Mouse (Mus musculus): ENCODE data around the gene 1700092M07Rik.

The 1700092M07Rik gene

DNA sequence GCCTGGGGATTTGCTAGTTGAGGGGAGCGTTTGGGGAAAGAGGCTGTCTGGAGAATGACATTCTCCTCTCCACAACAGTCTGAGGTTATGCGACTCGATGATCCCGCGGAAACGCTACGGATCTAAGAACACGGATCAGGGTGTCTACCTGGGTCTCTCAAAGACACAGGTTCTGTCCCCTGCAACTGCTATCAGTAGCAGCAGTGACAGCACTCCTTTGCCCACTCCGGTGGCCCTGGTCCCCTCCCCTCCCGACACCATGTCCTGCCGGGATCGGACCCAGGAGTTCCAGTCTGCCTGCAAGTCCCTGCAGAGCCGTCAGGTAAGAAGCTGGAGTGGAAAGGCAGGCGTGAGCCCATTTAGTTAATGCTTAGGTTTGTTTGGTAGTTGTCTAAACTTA is 1.7 kb downstream of the 1700092M07Rik start:
- DNase-seq (ENCODE audit: low spot score): no peak

DNA sequence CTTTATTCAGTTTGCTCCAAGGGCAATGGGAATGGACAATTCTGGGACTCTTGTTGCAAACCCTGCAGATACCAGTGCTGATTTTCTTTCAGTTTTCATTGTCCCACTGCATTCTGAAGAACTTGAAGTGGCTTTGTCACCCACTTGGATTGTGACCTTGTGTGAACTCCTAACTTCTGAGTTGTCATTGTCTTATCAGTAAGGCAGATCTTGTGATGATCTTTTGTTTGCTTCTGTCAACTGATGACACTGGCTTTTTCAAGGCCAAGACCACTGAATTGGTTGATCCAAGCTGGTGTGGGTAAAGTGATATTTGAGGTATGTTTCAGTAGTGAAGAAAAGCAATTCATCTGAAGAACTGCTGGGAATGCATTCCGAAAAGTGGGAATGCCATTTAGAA is 4.9 kb downstream of the 1700092M07Rik start:
- DNase-seq (ENCODE audit: low spot score): no peak

DNA sequence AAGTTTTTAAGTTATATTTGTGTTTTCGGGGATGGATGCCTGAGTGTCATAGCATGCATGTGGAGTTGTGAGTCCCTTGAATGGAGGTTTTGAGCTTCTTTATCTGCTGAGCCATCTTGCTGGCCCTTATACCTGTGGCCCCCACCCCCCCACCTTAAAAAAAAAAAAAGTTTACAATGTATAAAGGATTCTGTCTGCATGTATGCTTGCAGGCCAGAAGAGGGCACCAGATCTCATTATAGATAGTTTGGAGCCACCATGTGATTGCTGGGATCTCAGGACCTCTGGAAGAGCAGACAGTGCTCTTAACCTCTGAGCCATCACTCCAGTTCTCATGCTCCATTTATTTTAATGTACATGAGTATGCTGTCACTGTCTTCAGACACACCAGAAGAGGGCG is 6.8 kb downstream of the 1700092M07Rik start:
- no peak for DNase-seq (ENCODE audit: low spot score)

DNA sequence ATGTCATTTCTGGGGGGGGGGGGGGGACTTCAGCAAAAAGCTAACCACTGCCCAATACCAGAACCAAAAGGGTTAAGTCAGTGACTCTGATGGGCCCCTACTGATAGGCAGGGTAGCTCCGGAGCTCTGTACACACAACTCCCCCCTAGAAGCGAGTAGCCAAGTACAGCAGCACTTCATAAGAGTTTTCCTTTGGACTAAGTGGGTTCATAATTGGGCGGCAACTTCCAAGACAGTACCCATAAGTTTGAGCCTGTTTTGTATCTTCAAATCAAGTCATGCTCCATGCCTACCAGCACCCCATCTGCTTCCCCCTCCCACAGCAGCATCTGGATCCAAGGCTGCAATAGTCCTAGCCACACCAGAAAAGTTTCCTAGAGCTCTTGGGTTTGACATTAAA is 15.1 kb downstream of the 1700092M07Rik start:
- DNase-seq (ENCODE audit: low spot score): no peak

DNA sequence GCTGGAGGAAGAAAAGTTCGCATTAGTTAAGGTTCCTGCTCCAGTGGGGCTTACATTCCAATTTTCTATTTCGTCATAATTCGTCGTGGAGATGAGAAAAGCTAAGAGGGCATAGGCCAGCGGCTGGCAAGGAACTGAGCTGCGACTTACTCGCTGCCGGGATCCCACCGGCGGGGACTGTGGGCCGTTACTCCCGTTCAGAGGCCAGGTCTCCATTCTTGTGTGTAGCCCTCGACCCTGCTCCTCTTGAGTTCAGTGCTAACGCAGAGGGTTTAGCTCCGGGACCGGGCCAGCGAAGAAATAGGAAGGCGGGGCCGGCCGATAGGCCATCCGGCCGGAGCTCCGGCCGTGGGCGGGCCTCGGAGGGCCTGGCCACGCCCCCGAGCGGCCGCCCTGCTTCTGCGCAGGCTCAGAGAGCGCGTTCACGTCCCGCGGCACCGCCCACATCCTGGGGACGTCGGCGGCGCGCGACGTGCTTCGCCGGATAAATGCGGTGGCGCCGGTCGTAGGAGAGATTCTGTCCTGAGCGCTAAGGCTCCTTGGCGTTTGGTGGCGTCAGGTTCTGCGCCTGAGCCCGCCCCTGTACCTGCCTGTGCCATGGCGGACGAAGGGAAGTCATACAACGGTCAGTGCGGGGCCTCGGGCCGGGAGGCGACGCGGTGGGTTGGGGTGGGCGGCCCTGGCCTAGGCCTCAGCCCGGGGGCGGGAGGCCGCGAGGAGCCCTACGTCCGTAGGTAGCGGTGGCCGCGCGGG is 16.3 kb downstream of the 1700092M07Rik start, which contains the start of gene Nxf1:
Nxf1 (plus strand) TSS at position 439 of the 753 bp plus-strand sequence.
- peak; percentile 65 for DNase-seq (ENCODE audit: low spot score)

DNA sequence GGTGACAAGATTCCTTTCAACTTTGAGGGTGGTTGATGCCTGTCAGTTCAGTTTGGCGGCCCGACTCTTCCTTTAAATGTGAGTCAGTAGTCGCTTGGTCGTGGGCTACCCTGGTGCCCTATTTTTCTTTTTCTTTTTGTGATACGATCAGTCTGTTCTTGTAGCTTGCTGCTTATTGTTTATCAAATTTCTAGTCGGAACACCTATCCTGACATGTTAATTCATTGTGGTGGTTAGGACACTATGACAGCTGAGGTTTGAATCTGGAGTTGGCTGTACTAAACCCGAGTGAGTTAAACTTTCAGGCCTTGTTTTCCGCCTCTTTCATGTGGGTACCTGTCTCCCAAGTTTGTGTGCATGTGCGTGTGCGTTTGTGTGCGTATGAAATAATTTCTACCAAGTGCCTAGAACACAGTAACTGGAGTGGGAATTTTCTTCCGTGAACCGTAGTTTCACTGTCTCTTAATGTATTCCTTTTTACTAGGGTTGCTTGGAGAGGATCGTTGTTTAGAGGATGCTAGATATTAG is 17.0 kb downstream of the 1700092M07Rik start:
- no peak for DNase-seq (ENCODE audit: low spot score)

DNA sequence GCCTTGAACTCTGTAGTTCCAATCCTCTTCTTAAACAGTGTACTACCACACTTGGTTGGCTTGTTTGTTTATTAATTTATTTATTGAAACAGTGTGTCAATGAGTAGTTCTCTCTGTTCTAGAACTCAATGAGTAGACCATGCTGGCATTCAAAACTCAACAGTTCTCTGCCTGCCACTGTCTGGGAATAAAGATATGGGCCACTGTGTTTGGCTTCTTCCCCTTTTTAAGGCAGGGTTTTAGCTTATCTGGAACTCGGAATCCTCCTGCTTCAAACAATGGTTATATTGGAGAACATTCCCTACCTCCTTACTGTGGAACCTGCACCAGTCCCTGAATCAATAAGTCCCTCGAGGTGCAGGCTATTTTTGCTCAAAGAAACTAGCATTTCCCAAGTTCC is 18.4 kb downstream of the 1700092M07Rik start:
- no peak for DNase-seq (ENCODE audit: low spot score)

DNA sequence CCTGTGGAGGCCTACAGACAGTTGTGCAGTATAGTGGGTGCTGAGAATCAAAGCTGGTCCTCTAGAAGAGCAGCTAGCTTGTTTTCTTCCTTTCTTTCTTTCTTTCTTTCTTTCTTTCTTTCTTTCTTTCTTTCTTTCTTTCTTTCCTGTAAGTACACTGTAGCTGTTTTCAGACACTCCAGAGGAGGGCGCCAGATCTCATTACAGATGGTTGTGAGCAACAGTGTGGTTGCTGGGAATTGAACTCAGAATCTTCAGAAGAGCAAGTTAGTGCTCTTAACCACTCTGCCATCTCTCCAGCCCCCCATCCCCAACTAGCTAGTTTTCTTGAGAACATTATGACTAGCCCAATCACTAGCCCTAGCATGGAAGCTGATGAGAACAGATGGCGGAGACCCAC is 20.2 kb downstream of the 1700092M07Rik start:
- no peak for DNase-seq (ENCODE audit: low spot score)

DNA sequence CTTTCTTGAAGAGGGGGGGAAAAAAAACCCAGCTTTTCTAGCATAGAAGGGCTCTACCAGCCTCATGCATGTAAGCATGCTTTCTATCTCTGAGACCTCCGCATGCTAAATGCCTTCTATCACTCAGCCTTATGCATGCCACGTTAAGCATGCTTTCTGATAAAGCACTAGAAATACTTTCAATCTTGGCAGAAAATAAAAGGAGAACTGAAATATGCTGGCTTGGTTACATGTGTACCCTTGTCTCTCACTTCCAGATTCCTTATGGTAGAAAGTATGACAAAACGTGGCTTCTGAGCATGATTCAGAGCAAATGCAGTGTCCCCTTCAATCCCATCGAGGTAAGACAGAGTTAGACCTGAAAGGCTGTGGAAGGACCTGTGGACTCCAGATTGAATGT is 22.8 kb downstream of the 1700092M07Rik start:
- DNase-seq (ENCODE audit: low spot score): no peak

DNA sequence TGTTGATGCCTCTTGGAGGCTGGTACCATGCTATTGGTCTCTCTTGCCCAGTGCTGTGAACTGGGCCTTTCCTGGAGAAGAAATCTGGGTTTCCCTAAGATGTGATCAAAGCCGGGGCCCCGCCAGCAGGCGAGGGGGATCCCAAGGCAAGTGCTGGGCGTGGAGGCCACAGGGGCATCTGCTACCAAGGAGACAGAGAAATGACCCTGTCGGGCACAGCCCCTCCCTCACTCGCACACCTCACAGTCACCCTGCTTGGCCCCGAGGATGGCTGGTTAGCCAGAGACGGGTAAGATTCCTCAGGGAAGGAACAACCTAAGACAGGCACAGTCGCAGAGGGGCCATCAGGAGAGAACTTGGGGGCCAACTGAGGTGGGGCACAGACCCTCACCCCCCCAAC is 25.0 kb downstream of the 1700092M07Rik start:
- no peak for DNase-seq (ENCODE audit: low spot score)

DNA sequence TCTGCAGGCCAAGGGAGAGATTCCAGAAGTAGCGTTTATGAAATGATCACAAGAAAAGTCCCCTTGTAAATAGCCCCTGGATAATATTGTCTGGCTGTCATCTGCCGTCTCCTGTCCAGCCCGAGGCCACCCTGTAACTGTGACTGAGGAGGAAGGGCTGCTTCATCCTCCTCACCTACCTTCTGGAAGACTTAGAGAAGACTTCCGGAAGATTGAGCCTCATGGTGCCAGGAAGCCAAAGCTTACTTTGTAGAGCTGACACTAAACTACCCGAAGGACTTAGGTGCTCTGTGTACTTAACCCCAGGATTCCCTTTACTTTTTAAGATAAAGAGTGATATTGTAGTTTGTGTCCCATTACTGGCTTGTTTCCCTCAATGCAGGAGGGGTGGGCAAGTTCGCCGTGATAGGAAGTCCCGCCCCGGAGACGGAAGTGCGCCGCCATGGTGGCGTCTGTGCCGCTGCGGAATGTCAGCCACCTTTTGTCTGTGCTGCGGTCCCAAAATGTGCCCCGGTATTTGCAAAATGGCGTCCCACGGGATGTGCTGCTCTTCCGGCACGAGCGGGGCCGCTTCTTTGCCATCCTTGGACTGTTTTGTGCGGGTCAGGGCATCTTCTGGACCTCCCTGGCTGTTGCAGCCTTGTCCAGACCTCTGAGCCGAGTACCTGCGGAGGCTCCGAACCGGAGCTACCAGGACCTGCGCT is 30.2 kb downstream of the 1700092M07Rik start, which contains the start of gene Tmem223:
Tmem223 (plus strand) TSS at position 430 of the 704 bp plus-strand sequence.
- DNase-seq (ENCODE audit: low spot score): peak; percentile 56

DNA sequence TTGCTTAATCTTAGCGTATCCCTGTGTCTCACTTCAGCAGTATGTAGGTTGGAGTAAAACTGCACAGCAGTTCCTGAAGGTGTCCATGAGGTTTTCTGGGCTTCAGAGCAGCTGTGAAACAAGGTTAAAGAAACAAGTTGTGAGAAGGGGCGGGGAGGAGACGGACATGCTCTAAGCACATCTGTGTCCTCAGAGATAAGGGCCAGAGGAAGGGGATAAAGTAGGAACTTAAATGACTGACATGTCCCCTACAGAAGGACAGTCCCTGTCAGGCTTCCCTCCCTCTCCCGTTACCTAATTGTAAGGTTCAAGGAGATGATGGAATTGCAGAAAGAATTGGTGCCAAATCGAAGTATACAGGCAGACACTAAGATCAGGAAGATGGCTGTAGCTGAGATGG is 32.5 kb downstream of the 1700092M07Rik start:
- no peak for DNase-seq (ENCODE audit: low spot score)

DNA sequence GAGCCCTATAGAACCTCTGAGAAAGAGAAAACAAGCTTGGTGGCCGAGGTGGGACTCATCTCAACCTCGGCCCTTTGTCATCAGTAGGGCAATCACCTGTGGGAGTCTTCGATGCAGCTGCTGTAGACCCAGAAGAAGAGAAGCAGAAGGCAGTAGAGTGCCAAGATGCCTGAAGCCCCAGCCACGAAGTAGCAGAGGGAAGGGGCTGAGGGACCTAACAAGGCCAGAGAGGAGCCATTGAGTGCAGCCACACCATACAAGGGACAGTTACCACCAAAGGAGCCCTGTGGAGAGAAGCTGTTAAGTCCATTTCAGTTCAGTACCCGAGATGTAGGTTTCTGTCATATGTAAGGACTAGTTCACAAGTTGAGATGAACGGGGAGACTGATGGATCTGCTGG is 32.9 kb downstream of the 1700092M07Rik start:
- no peak for DNase-seq (ENCODE audit: low spot score)

DNA sequence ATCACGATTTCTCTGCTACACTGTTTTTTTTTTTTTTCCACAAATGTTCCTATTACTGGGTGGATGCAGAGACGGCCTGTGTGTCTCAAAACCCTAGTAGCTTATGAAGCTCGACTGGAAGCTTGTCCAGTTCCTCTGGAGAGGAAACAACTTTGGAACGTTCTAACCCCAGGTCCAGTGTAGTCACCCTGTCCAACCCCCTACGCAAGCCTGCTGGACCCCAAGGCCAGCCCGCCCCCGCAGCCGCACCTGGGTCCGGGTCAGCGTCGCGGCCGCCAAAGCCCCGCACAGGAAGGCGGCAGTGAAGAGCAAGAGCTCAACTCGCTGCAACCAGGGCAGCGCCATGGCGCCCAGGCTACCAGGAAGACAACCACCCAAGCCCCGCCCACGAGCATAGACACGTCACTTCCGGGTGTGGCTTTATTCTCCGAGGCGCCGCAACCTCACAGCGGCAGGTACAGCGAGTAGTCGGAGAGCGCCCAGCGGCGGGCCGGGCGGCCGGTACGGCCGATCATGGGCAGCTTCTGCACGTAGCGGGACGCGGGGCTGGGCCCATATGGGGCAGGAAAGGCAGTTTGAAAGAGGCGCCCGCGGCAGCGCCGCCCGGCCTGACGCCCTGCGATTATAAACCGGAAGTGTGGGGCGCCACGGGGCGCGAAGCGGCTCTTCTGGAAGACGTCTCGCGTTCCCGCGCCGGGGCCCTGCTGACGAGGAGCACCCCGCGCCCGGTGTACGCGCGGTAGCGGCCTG is 33.7 kb downstream of the 1700092M07Rik start, which contains the start of gene Tmem179b:
Tmem179b (minus strand) TSS at position 382 of the 750 bp plus-strand sequence.
- peak; percentile 91 for DNase-seq (ENCODE audit: low spot score)

DNA sequence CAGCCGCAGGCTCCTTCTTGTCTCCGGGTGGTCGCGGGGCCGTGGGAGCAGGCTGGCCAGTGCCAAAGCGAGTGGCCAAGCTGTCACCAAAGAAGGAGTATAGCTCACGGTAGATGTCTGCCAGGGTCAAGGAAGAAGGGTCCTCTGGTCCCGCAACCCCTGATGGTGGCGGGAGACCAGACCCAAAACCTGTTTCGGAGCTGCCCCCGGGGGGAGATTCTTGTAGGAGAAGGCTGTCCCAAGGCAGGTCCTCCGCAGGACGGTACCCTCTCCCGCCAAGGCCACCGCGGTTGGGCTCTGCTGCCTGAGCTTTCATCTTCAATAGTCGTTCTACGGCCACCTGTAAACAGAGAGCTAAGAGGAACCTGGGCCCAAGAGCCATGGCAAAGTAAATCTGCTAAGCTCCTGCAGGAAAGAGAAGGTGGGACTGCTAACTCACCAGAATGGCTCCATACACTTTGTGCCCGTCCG is 34.5 kb downstream of the 1700092M07Rik start:
- no peak for DNase-seq (ENCODE audit: low spot score)

DNA sequence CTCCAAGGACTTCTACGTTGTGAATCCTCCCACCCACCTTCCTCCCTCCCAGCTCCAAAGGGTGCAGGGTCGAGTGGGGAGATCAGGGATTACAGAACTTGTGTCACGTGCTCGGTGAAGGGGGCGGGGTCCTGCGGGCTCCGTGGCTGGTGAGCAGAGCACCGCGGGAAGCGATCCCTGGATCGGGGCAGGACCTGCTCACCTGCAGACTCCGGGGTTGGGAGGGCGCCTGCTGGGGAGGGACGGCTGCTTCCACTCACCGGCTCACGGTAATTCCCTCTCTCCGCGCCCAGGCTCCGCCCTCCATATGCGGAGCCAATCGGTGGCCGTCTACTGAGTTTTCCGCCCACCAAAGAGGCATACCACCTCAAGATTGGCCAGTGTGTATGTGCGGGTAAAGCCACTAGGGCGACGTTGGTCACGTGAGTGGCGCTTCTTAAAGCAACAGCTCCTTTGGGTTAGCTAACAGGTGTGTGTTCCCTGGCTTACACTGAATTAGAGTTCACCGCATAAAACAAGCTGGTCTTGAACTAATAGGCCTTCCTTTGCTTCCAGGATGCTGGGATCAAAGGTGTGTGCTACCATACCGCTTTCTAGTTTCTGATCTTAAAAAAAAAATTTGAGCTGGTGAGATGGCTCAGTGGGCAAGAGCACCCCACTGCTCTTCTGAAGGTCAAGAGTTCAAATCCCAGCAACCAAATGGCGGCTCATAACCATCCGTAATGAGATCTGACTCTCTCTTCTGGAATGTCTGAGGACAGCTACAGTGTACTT is 45.7 kb downstream of the 1700092M07Rik start, which contains the start of gene Taf6l:
Taf6l (minus strand) TSS at position 410 of the 774 bp plus-strand sequence.
- DNase-seq (ENCODE audit: low spot score): peak; percentile 94

DNA sequence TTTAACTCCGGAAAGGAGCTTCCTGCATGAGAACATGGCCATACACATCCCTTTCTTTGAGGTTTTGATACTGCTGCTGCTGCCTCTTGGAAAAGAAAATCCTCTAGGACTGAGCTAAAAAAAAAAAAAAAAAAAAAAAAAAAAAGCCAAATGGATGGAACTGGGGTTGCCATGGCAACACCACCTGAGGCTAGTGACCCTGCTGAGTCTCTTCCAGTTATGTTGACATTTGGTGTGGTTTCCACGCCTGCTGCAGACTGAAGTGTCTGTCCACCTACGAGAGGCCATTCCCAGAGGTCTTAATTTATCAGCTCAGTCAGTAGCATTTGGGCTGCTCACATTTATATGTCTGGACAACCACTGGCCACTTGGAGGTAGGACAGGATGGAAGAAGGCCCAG is 48.0 kb downstream of the 1700092M07Rik start:
- DNase-seq (ENCODE audit: low spot score): no peak

DNA sequence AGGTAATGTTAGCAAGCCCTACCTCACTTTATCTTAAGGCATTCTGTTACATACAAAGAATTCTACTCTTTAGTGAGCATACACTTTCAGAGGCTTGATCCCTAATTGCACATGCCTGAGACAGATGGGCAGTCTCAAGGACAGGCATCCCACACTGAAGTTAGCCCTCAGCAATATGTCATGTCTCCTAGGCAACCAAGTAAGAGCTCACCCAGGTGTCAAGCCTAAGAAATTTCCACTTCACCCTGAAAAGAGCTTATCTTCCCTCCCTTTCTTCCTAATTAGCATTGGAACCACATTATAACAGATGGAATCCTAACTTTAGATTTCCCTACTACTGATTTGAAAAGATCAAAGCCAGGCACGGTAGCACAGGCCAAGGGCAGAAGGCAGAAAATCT is 48.7 kb downstream of the 1700092M07Rik start:
- DNase-seq (ENCODE audit: low spot score): no peak

DNA sequence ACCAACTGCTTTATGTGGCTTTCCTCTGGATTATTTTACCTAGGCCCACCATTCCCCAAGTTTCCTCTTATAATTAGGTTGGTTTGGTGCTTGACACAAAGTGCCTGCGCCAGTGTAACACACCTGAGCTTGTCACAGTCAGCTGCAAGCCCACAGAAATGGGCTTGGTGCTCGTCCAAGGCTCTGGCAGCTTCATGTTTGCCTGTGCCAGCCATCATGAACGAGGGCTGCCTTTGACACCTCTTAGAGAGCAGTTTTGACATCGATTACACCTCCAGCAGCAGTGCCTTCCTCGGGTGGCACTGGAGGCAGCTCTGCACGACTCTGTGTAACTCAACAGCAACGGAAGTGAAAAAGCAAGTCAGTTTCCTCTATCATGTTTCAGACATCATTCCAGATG is 49.7 kb downstream of the 1700092M07Rik start:
- no peak for DNase-seq (ENCODE audit: low spot score)
